28 mouse cellular contexts compared by ENCODE assay signal in genomic region chr13:35959391-35960067, GRCm38 (mm10). TPM values are rescaled to one million over a fixed set of nuclear protein-coding genes. Genes with fewer than 3 reads are reported as not detected.
DNase-seq lines count a peak whose midpoint lies in the region; ATAC-seq and TF ChIP-seq lines count a peak whose summit lies in the region.
"Had no signal": no experiment of that assay in that cellular context is flagged by ENCODE, and none has a peak within 500 bp of the region (broad histone marks: within the 10 kb centered on the region; RNA-seq: fewer than 3 reads in every experiment).

No protein-coding gene starts in this region.

- H3K27ac ChIP-seq in liver, adult 2 months (replicated peaks; ENCODE audit: insufficient read depth, low read depth, low read length) = peak overlapping the region; percentile 77
- H3K27ac ChIP-seq in liver, embryonic 14.5 days = no peak overlapping the region
- H3K27ac ChIP-seq: forebrain, embryonic 13.5 days; layer of hippocampus, adult 2 months; limb, embryonic 13.5 days; midbrain, embryonic 15.5 days; stomach, postnatal 0 days had no signal

- no peaks in the 10 kb centered on the region for H3K79me2 ChIP-seq in liver, adult 2 months (ENCODE audit: control insufficient read depth, insufficient read depth, low read length)

- peaks cover 14% of the 10 kb centered on the region for H3K4me1 ChIP-seq in liver, adult 2 months (ENCODE audit: control insufficient read depth, insufficient read depth, low read length)
- H3K4me1 ChIP-seq in liver, embryonic 14.5 days (replicated peaks; ENCODE audit: control insufficient read depth in 2 of 2, insufficient read depth in 2 of 2, low read length in 1 of 2) = no peaks in the 10 kb centered on the region
- H3K4me1 ChIP-seq: forebrain, embryonic 13.5 days; limb, embryonic 13.5 days; midbrain, embryonic 15.5 days had no signal

- TF ChIP-seq CTCF in liver, adult 2 months (IDR thresholded peaks at IDR 0.05; ENCODE audit: low read depth, low read length) = no peak
- no peak for TF ChIP-seq CTCF in liver, embryonic 14.5 days (IDR thresholded peaks at IDR 0.05; ENCODE audit: low read depth)

- 22% methylated on average over 12 of the region's 12 CpGs for WGBS in liver, adult 2 months
- 56% methylated on average over 12 of the region's 12 CpGs for WGBS in liver, embryonic 14.5 days (ENCODE audit: insufficient replicate concordance)

- H3K4me2 ChIP-seq in liver, embryonic 14.5 days (ENCODE audit: low read depth) = no peak overlapping the region
- H3K4me2 ChIP-seq: forebrain, embryonic 13.5 days; limb, embryonic 13.5 days; lung, embryonic 14.5 days; midbrain, embryonic 15.5 days had no signal

- DNase-seq in frontal cortex, postnatal 25 days (ENCODE audit: low spot score in 2 of 2) = no peak
- DNase-seq in liver, adult 2 months (ENCODE audit: extremely low read depth, low read depth, low spot score) = peak; percentile 100
- DNase-seq in liver = no peak
- DNase-seq in liver, embryonic 14.5 days (ENCODE audit: low read depth in 3 of 3, low spot score in 3 of 3) = peak in 1 of 3 experiments; percentile 27
- peak; percentile 9 for DNase-seq in yolk sac, embryonic 10.5 days (ENCODE audit: low spot score)
- no peak for DNase-seq in natural killer cell, adult 2 months (ENCODE audit: low spot score in 2 of 2)
- DNase-seq: adrenal gland, adult 2 months; adrenal gland, postnatal 36 days; cerebellum, adult 9-10 months; cerebellum, postnatal 36 days; gastrocnemius, postnatal 10 days; kidney, postnatal 36 days; lung, embryonic 14.5 days; lung, postnatal 14 days; right cerebral cortex, postnatal 4 days had no signal

- no peak for TF ChIP-seq EP300 in liver, embryonic 14.5 days (IDR thresholded peaks at IDR 0.05; ENCODE audit: low read depth)

- no peaks in the 10 kb centered on the region for H3K36me3 ChIP-seq in liver, adult 2 months (ENCODE audit: control insufficient read depth, insufficient read depth, low read length)
- no peaks in the 10 kb centered on the region for H3K36me3 ChIP-seq in liver, embryonic 14.5 days (replicated peaks; ENCODE audit: control insufficient read depth, insufficient read depth, low read depth)
- H3K36me3 ChIP-seq: limb, embryonic 13.5 days; midbrain, embryonic 15.5 days had no signal

- no peaks in the 10 kb centered on the region for H3K27me3 ChIP-seq in liver, adult 2 months (ENCODE audit: control insufficient read depth, insufficient read depth, low read length)
- H3K27me3 ChIP-seq in liver, embryonic 14.5 days (ENCODE audit: control insufficient read depth, insufficient read depth, low read length) = no peaks in the 10 kb centered on the region
- H3K27me3 ChIP-seq: CH12.LX; forebrain, embryonic 13.5 days; limb, embryonic 13.5 days; midbrain, embryonic 15.5 days had no signal

- no peak for TF ChIP-seq POLR2A in liver, adult 2 months (IDR thresholded peaks at IDR 0.05; ENCODE audit: extremely low read depth, insufficient read depth, low read length)

- H3K9ac ChIP-seq in liver, adult 2 months (ENCODE audit: low read depth, low read length) = peak overlapping the region; percentile 49
- no peak overlapping the region for H3K9ac ChIP-seq in liver, embryonic 14.5 days (replicated peaks)
- H3K9ac ChIP-seq: forebrain, embryonic 13.5 days; limb, embryonic 13.5 days; lung, embryonic 14.5 days; midbrain, embryonic 15.5 days had no signal

- no peak overlapping the region for H3K4me3 ChIP-seq in liver, adult 2 months (ENCODE audit: insufficient read depth, low read depth, low read length)
- no peak overlapping the region for H3K4me3 ChIP-seq in liver, embryonic 14.5 days (ENCODE audit: insufficient read depth in 1 of 2, low read depth in 2 of 2, low read length in 2 of 2)
- H3K4me3 ChIP-seq: forebrain, embryonic 13.5 days; layer of hippocampus, adult 2 months; limb, embryonic 13.5 days; midbrain, embryonic 15.5 days had no signal

- ATAC-seq in frontal cortex, adult (ENCODE audit: low TSS enrichment) = peak; percentile 93
- peak; percentile 73 for ATAC-seq in liver, embryonic 14.5 days (ENCODE audit: insufficient read depth)
- ATAC-seq: activated CD4-positive, CD25-positive, alpha-beta regulatory T cell, adult 4 months; forebrain, embryonic 13.5 days; intestine, embryonic 16.5 days; midbrain, embryonic 15.5 days had no signal

- no peaks in the 10 kb centered on the region for H3K9me3 ChIP-seq in liver, embryonic 14.5 days (ENCODE audit: control insufficient read depth, low read length)
- H3K9me3 ChIP-seq: forebrain, embryonic 13.5 days; limb, embryonic 13.5 days; midbrain, embryonic 15.5 days had no signal

RNA-seq across cellular contexts. Expression of gene Ppp1r3g, which starts 0.9 kb away (rescaled TPM):
- 4.7 and 7.6 TPM in 2 replicates for total RNA-seq in liver, adult 2 months (2014; rRNA removed)
- polyA plus RNA-seq in liver, adult 2 months (2012; rRNA removed) = 0.22 TPM in 1 of 2 replicates, not detected in the other
- 0.25 and 0.35 TPM in 2 replicates for polyA plus RNA-seq in liver, embryonic 14.5 days (2012; rRNA removed)
- polyA plus RNA-seq in liver, embryonic 14.5 days (2014; fragmentation: Nextera tagmentation; extraction: Ambion mirVana) = 0.35 and 0.63 TPM in 2 replicates
- total RNA-seq: CH12.LX; gastrocnemius, postnatal 10 days; neutrophil, adult 5-6 weeks had no signal
- polyA plus RNA-seq: activated CD4-positive, CD25-positive, alpha-beta regulatory T cell, adult 4 months; C2C12; gonadal fat pad, adult 2 months; spleen, adult 2 months had no signal

RNA-seq across cellular contexts. Expression of gene Rpp40, which starts 53.4 kb away (rescaled TPM):
- 10.0 and 10.1 TPM in 2 replicates for total RNA-seq in liver, adult 2 months (2014; rRNA removed)
- polyA plus RNA-seq in liver, adult 2 months (2012; rRNA removed) = 4.4 and 5.3 TPM in 2 replicates
- polyA plus RNA-seq in liver, embryonic 14.5 days (2012; rRNA removed) = 2.5 and 4.3 TPM in 2 replicates
- polyA plus RNA-seq in liver, embryonic 14.5 days (2014; fragmentation: Nextera tagmentation; extraction: Ambion mirVana) = 8.8 and 10.3 TPM in 2 replicates

Comparison
In these comparisons a context has a peak if more than half of its experiments do, and no peak if none do; other contexts are left out.
1. DNase-seq: peak in liver, adult 2 months (single experiment) and yolk sac, embryonic 10.5 days (single experiment); none in frontal cortex, postnatal 25 days (0 of 2), liver (single experiment) and natural killer cell, adult 2 months (0 of 2).